Mouse (Mus musculus): ENCODE data around the gene Mmadhc. TPM values are rescaled to one million over a fixed set of nuclear protein-coding genes. Genes with fewer than 3 reads are reported as not detected.

Mmadhc gene
- polyA plus RNA-seq, 1 experiment from 2014 or later: 168 TPM

DNA sequence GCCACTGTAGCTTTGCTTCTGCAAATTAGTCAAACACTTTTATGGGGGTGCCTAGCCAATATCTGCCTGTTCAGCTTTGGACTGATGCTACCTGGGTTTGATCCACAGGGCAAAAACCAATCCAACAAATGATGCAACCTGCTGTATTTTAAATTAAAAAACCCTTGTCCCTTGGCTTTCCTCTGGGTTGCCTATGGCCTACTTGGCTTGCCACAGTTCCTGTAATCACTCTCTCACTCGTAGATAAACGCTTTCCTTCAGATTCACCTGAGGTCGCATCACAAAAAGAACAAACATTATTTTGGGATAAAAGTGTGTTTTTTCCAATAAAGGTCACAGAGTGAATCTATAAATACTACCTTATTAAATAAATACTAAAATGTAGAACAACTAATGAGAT lies 3.0 kb downstream of the Mmadhc start:
- no peak for ATAC-seq
- Histone ChIP-seq H3K27me3 (no peaks in the 10 kb centered on the region), H3K36me3 (ENCODE audit: poor library complexity, severe bottlenecking) (peaks cover 23% of the 10 kb centered on the region), H3K27ac (no peak overlapping the region), H3K4me1 (peaks cover 32% of the 10 kb centered on the region), H3K9me3 (replicated peaks) (no peaks in the 10 kb centered on the region), H3K4me3 (no peak overlapping the region), H3K9ac (no peak overlapping the region), H3K4me2 (no peak overlapping the region)
- WGBS: 93% methylated on average over 3 of the region's 3 CpGs

DNA sequence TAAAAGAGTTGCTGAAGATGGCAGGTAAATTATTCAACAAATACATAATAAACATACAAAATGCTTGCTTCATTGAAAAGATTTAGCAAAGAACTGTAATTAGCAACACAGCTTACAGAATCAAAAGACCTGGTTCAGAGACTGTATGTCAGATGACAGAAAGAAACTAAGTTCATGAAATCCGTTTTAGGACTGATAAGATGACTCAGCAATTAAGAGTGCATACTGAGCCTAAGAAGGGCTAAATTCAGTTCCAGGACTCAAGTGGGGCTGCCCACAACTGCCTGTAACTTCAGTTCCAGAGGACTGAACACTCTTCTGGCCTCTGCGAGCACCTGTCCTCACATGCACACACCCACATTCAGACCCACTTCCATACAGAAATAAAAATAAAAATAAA lies 4.7 kb downstream of the Mmadhc start:
- H3K4me3 ChIP-seq: no peak overlapping the region
- no peaks in the 10 kb centered on the region for H3K9me3 ChIP-seq (replicated peaks)
- WGBS: 72% methylated on average over 2 of the region's 2 CpGs
- H3K4me2 ChIP-seq: no peak overlapping the region
- H3K27me3 ChIP-seq: no peaks in the 10 kb centered on the region
- H3K27ac ChIP-seq: no peak overlapping the region
- peaks cover 39% of the 10 kb centered on the region for H3K36me3 ChIP-seq (ENCODE audit: poor library complexity, severe bottlenecking)
- no peak overlapping the region for H3K9ac ChIP-seq
- no peak for ATAC-seq
- H3K4me1 ChIP-seq: peaks cover 30% of the 10 kb centered on the region

DNA sequence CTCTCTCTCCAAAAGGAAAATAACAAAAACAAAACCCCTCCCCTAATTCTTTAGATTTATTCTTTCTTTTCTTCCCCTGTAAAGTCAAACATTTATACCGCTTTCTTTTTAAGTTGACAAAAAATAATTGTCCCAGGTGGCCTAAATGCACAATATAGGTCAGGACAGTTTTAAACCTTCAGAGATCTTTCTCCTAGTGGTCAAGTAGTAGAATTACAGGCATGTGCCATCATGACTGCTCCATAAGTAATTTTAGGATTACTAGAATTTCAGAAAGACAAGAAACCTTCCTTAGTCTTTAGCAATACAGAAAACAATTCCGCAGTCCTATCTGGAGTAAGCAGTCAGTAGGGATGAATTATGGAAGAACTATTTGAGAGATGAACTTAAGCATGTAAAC lies 5.8 kb downstream of the Mmadhc start:
- Histone ChIP-seq H3K9ac (no peak overlapping the region), H3K4me3 (no peak overlapping the region), H3K9me3 (replicated peaks) (no peaks in the 10 kb centered on the region), H3K4me2 (no peak overlapping the region), H3K27me3 (no peaks in the 10 kb centered on the region), H3K4me1 (peaks cover 29% of the 10 kb centered on the region), H3K36me3 (ENCODE audit: poor library complexity, severe bottlenecking) (peaks cover 48% of the 10 kb centered on the region), H3K27ac (no peak overlapping the region)
- WGBS: 91% methylated on average over 2 of the region's 2 CpGs
- no peak for ATAC-seq

DNA sequence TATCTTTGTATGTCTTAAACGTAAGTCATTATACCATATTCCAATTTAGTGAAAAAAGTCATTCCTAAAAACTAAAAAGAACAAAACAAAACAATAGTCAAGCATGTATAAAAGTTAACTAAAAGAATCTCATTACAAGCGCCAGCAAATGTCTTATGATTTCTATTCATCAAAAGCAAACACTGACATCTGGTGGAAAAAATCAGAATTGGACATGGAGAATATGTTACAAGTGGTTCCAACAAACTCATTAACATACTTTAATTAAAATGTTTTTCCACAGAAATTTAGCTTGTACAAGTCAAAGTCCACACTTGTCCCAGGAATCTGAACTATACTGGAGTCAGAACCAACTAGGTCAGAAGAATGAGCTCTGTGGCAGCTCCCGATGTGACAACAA lies 11.8 kb downstream of the Mmadhc start:
- H3K4me1 ChIP-seq: no peaks in the 10 kb centered on the region

DNA sequence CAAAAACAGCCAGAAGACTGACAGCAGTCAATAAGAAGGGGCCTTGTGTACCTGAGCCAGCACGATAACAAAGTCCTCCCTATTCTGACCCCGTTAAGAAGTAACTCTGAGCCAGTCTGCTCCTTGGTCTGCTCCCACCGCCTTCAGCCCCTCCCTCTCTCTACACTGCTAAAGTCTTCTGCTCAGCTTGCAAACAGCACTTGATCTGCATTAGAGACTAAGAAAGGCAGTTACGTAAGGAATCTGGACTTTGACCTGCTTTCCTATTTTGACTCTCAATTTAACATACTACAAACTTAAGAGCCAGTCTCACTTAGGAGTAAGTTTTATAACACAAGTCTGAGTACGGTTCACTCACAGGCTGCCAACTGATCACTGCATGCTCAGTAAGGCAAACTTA lies 12.6 kb downstream of the Mmadhc start:
- no peaks in the 10 kb centered on the region for H3K9me3 ChIP-seq (replicated peaks)
- no peak for ATAC-seq
- H3K4me3 ChIP-seq: no peak overlapping the region
- H3K9ac ChIP-seq: no peak overlapping the region
- H3K4me1 ChIP-seq: no peaks in the 10 kb centered on the region
- no peak overlapping the region for H3K4me2 ChIP-seq
- peaks cover 56% of the 10 kb centered on the region for H3K36me3 ChIP-seq (ENCODE audit: poor library complexity, severe bottlenecking)
- no peak overlapping the region for H3K27ac ChIP-seq
- 78% methylated on average over 5 of the region's 5 CpGs for WGBS
- no peaks in the 10 kb centered on the region for H3K27me3 ChIP-seq

More for the DNA sequence above, 11.8 kb downstream of the Mmadhc start:
- 69% methylated on average over 3 of the region's 3 CpGs for WGBS
- Histone ChIP-seq H3K36me3 (ENCODE audit: poor library complexity, severe bottlenecking) (peaks cover 55% of the 10 kb centered on the region), H3K9ac (no peak overlapping the region), H3K27ac (no peak overlapping the region), H3K4me2 (no peak overlapping the region), H3K4me3 (no peak overlapping the region), H3K9me3 (replicated peaks) (no peaks in the 10 kb centered on the region), H3K27me3 (no peaks in the 10 kb centered on the region)
- ATAC-seq: no peak

DNA sequence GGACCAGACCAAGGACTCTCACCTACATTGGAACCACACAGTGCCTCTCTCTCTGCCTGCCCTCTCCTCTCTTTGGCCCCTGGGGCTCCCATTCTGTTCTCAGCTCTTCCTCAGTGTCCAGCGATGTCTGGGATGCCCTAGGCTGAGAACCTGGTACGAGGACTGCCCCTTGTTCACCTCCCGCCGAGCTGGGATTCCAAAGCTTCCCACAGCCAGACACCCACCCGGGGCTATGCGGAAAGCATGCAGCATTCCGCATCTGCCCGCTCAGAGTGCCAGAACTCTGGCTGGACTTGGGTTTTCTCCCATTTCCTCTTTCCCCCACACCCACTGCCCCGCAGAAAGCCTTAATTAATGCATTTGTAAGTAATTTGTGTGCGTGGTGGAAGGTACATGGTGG lies 19.9 kb downstream of the Mmadhc start:
- Histone ChIP-seq H3K36me3 (ENCODE audit: poor library complexity, severe bottlenecking) (peaks cover 31% of the 10 kb centered on the region), H3K9me3 (replicated peaks) (no peaks in the 10 kb centered on the region), H3K4me3 (no peak overlapping the region), H3K4me1 (no peaks in the 10 kb centered on the region), H3K27ac (no peak overlapping the region), H3K4me2 (no peak overlapping the region), H3K27me3 (no peaks in the 10 kb centered on the region), H3K9ac (no peak overlapping the region)
- WGBS: 67% methylated on average over 10 of the region's 10 CpGs
- ATAC-seq: no peak

DNA sequence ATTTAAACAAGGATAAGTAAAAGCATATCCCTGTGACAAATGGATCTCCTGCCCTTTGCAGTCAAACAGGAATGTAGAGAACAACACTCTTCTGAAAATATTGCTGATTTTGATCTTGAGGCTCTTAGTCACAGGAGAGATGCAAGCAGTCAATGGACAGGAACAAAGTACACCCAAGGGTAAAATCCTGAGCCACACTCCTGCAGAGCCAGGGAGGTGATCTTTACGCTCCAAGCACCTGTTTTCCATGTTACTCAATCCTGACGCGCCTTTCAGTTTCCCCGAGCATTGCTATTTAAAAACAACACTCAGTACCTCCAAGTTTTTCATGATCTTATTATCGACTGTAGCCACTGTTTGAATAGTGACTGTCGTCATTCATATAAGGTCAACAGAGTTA lies 23.2 kb downstream of the Mmadhc start:
- H3K9me3 ChIP-seq (replicated peaks): no peaks in the 10 kb centered on the region
- 80% methylated on average over 6 of the region's 6 CpGs for WGBS
- peaks cover 13% of the 10 kb centered on the region; the same call in 1 of the 2 replicates for H3K36me3 ChIP-seq (ENCODE audit: poor library complexity, severe bottlenecking)
- no peaks in the 10 kb centered on the region for H3K27me3 ChIP-seq
- H3K27ac ChIP-seq: no peak overlapping the region
- no peak overlapping the region for H3K4me2 ChIP-seq
- no peak overlapping the region for H3K4me3 ChIP-seq
- no peak for ATAC-seq
- no peaks in the 10 kb centered on the region for H3K4me1 ChIP-seq
- H3K9ac ChIP-seq: no peak overlapping the region

DNA sequence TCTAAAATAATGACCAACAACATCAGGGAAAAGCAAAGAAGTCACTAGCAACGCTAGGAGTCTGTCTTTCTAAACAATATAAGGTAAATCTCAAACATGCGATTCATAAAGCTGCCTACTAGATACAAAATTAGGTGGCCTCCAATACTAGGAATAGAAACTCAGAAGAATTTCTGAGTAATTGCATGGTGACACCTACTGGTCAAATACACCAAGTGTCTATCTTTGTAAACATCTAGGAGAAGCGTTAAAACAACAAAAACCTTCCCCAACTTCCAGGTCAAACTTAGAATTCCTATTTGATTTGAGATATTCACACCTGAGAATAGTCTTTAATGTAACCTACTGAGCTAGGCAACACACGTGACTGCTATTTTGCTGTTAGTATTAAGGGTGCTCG lies 24.4 kb downstream of the Mmadhc start:
- Histone ChIP-seq H3K4me1 (no peaks in the 10 kb centered on the region), H3K36me3 (ENCODE audit: poor library complexity, severe bottlenecking) (peaks cover 4% of the 10 kb centered on the region; the same call in 1 of the 2 replicates), H3K9me3 (replicated peaks) (no peaks in the 10 kb centered on the region), H3K27me3 (no peaks in the 10 kb centered on the region), H3K4me2 (no peak overlapping the region), H3K9ac (no peak overlapping the region), H3K27ac (no peak overlapping the region), H3K4me3 (no peak overlapping the region)
- peak; percentile 55; the same call in 1 of the 2 replicates for ATAC-seq
- WGBS: 42% methylated on average over 5 of the region's 5 CpGs

DNA sequence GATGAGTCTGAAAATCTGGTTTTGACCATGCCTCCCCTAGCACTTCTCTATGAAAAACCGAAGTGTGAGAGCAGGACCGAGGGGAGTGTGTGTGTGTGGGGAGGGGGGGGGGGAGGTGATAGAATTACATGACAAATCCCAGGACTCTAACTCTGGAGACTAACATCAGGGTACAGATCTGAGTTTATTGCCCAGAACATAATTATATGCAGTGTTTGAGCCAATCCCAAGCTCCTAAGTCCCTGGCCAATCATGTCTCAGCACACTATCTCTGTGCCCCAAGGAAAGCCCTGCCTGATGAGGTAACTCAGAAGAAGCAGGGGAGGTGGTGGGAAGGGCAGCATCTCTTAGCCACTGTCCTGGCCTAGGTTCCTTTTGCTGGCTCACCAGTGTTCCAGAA lies 28.1 kb downstream of the Mmadhc start:
- Histone ChIP-seq H3K4me1 (no peaks in the 10 kb centered on the region), H3K4me2 (no peak overlapping the region), H3K27me3 (no peaks in the 10 kb centered on the region), H3K4me3 (no peak overlapping the region), H3K36me3 (ENCODE audit: poor library complexity, severe bottlenecking) (no peaks in the 10 kb centered on the region), H3K27ac (no peak overlapping the region), H3K9ac (no peak overlapping the region), H3K9me3 (replicated peaks) (no peaks in the 10 kb centered on the region)
- ATAC-seq: no peak
- whole genome bisulfite sequencing: 62% methylated on average over 2 of the region's 2 CpGs

DNA sequence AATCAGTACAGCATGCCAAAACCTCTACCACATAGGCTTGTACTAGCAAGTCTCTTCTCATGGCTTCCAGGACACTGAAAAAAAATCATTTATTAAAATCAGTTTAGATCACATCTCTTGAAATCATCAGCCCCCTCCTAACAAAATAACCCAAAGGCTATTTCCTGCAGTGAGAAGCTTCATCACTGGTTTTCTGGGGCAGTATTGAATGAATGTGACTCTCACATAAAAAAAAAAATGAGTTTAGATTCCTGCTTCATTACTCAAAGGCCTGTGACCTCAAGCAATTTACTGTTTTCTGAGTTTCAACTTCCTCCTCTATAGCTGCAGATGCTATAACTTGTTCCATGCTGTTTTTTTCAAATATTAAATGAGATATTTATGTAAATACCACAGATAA lies 29.6 kb downstream of the Mmadhc start:
- Histone ChIP-seq H3K27ac (no peak overlapping the region), H3K4me2 (no peak overlapping the region), H3K9ac (no peak overlapping the region), H3K36me3 (ENCODE audit: poor library complexity, severe bottlenecking) (no peaks in the 10 kb centered on the region), H3K4me1 (no peaks in the 10 kb centered on the region), H3K9me3 (replicated peaks) (no peaks in the 10 kb centered on the region), H3K27me3 (no peaks in the 10 kb centered on the region), H3K4me3 (no peak overlapping the region)
- no peak for ATAC-seq

DNA sequence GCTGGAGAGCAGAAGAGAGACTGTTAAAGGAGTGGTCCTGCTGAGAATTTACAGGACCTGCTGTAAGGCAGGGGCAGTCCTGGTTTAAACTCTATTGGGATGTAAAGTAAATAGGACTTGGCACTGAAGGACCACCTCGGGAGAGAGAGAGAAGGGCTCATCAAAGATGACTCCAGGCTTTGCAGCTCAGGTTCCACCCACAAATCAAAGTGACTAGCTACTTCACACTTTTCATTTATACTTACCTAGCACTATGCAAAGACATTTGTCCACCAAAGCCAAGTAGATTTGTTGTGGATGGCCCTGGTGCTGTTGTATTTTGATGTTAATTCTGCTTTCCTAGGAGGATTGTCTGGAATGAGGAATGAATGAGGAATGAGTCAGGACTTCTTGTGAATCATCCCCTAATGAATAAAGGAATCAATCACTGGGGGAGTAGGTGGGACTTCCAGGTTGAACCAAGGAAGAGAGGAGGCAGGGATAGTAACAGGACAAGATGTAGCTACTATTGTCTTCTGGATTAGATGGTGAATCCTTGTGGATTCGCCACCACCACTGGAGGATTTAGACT lies 31.3 kb downstream of the Mmadhc start:
- Histone ChIP-seq H3K4me1 (no peaks in the 10 kb centered on the region), H3K36me3 (ENCODE audit: poor library complexity, severe bottlenecking) (no peaks in the 10 kb centered on the region), H3K4me3 (no peak overlapping the region), H3K9me3 (replicated peaks) (no peaks in the 10 kb centered on the region), H3K4me2 (no peak overlapping the region), H3K27me3 (no peaks in the 10 kb centered on the region), H3K9ac (no peak overlapping the region), H3K27ac (no peak overlapping the region)
- 43% methylated on average over 2 of the region's 2 CpGs for WGBS
- ATAC-seq: no peak

DNA sequence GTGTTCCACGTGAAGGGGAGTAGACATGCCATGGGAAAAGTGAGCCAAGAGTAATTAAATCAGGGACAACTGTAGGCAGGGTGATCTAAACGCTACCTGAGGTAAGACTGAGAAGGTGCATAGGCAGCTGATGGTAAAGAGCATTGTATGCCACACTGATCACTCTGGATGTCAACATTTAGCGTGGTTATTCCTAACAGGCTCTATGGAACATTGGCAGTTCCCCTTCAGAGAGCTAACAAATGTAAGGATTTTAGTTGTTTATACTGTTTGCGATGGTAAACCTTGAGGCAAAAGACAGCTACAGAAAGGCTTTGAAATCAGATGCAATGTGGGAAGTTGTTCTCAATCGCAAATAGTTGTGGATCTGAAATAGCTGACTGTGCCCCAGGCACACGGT lies 32.5 kb downstream of the Mmadhc start:
- ATAC-seq: no peak
- no peaks in the 10 kb centered on the region for H3K4me1 ChIP-seq
- H3K4me2 ChIP-seq: no peak overlapping the region
- H3K4me3 ChIP-seq: no peak overlapping the region
- H3K36me3 ChIP-seq (ENCODE audit: poor library complexity, severe bottlenecking): no peaks in the 10 kb centered on the region
- 83% methylated on average over 6 of the region's 6 CpGs for WGBS
- H3K27me3 ChIP-seq: no peaks in the 10 kb centered on the region
- H3K9me3 ChIP-seq (replicated peaks): no peaks in the 10 kb centered on the region
- no peak overlapping the region for H3K9ac ChIP-seq
- no peak overlapping the region for H3K27ac ChIP-seq

DNA sequence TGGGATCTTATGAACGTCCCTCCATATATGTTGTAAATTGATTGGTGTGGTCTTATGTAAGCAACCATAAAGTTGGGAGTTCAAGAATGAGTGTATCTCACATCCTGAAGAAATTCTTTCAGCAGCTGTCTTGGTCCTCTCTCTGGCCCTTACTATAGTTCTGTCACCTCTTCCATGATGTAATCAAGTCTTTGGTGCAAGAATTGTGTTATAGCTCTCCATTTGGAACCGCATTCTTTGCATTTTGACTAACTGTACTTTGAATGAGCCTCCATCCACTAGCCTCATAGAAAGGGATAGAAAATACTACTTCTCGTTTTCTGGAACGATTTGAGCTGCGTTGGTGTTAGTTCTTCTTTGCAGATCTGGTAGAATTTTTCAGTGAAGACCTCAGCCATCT lies 41.6 kb downstream of the Mmadhc start:
- no peak for ATAC-seq
- no peaks in the 10 kb centered on the region for H3K36me3 ChIP-seq (ENCODE audit: poor library complexity, severe bottlenecking)
- WGBS: 89% methylated on average over 5 of the region's 5 CpGs

More for the DNA sequence above, 41.6 kb downstream of the Mmadhc start:
- Histone ChIP-seq H3K27ac (no peak overlapping the region), H3K4me1 (no peaks in the 10 kb centered on the region), H3K27me3 (no peaks in the 10 kb centered on the region), H3K9ac (no peak overlapping the region), H3K9me3 (replicated peaks) (no peaks in the 10 kb centered on the region), H3K4me3 (no peak overlapping the region), H3K4me2 (no peak overlapping the region)
